Mouse (Mus musculus): ENCODE data around the gene Rhpn2.

DNA sequence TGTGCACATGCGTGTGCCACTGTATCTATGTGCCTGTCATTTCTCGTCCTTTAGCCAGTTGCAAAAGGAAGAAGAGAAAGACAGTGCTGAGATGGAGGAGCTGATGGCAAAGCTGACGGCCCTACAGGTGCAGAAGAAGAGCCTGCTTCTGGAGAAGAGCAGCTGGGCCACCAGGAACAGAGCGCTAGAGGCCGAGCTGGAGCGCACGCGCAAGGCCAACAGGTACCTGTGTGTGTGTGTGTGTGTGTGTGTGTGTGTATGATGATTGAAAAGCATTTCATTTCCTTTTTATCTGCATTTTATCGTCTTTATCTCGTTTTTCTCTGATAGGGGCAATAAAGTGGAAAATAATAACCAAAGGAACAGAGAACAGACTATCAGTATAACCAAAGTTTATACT is 94.2 kb downstream of the Rhpn2 start:
- TF ChIP-seq CTCF (IDR thresholded peaks at IDR 0.05; ENCODE audit: low read depth, low read length), result no peak
- no peak for TF ChIP-seq POLR2A (IDR thresholded peaks at IDR 0.05; ENCODE audit: insufficient read depth, low read length)
- no peak for TF ChIP-seq EP300 (IDR thresholded peaks at IDR 0.05; ENCODE audit: insufficient read depth, low read depth, low read length)
